Mouse (Mus musculus): ENCODE measurements around the gene Mrgprb4. TPM values are rescaled to one million over a fixed set of nuclear protein-coding genes. Genes with fewer than 3 reads are reported as not detected.

Gene Mrgprb4
- not detected in 2 replicates for total RNA-seq (2021)
- long read RNA-seq, experiment 1: 0 reads
- long read RNA-seq, experiment 2: 0 reads

- no peak for DNase-seq
Measured at GRCm38 (mm10) chr7:48199188-48199587, at the start of gene Mrgprb4. TSS of gene Mrgprb4 (minus strand) at chr7:48199288.

- no peak for DNase-seq
Measured at GRCm38 (mm10) chr7:48226114-48226513, 27.0 kb upstream of the Mrgprb4 start.

GRCm38 (mm10) chr7:48225065-48225464, 26.0 kb upstream of the Mrgprb4 start:
- DNase-seq: no peak

GRCm38 (mm10) chr7:48168919-48169318, 30.2 kb downstream of the Mrgprb4 start, which contains the start of gene Mrgprb5:
TSS of gene Mrgprb5 (minus strand) at chr7:48169019.
- no peak for DNase-seq

- peak; percentile 35 for DNase-seq
Measured at GRCm38 (mm10) chr7:48167471-48167870, 31.6 kb downstream of the Mrgprb4 start.

Other genes starting within 250 kb of the Mrgprb4 start
- gene Mrgpra4, start 217.2 kb downstream of the Mrgprb4 start, total RNA-seq (2021): not detected in 2 replicates
- not detected in 2 replicates for gene Mrgprx1, start 171.7 kb downstream of the Mrgprb4 start, total RNA-seq (2021)
- gene Mrgprb5, start 30.3 kb downstream of the Mrgprb4 start, total RNA-seq (2021): not detected in 2 replicates
- gene Mrgprb8, start 189.2 kb upstream of the Mrgprb4 start, total RNA-seq (2021): not detected in 2 replicates

All from adrenal gland, postnatal 14 days (tissue).